Mouse (Mus musculus) G1E (cell line): ENCODE measurements around the gene Nos1ap. TPM values are rescaled to one million over a fixed set of nuclear protein-coding genes. Genes with fewer than 3 reads are reported as not detected.

Experiments
- ATAC-seq: 2 replicates; pipeline ENCODE4 v1.8.0; 2016; ENCODE audit warnings: mild to moderate bottlenecking; ENCODE audit not compliant: insufficient number of reproducible peaks, poor library complexity, low FRiP score, severe bottlenecking; ENCODE audit errors: extremely low read depth
- DNase-seq: peaks from one replicate; pipeline ENCODE4 v3.0.0; 2012; ENCODE audit warnings: low spot score
- H3K27me3 ChIP-seq: 2 replicates; pipeline ENCODE4 v1.6.1; 2012; ENCODE audit warnings: mild to moderate bottlenecking, low read length, inconsistent platforms; ENCODE audit not compliant: insufficient read depth
- H3K36me3 ChIP-seq: replicated peaks from 2 replicates; pipeline ENCODE3; 2012; ENCODE audit warnings: mild to moderate bottlenecking, inconsistent platforms
- H3K4me1 ChIP-seq: 2 replicates; pipeline ENCODE4 v1.6.1; 2012; ENCODE audit warnings: low read depth, low read length, inconsistent platforms, mixed read lengths; ENCODE audit not compliant: insufficient read depth
- H3K4me3 ChIP-seq: 2 replicates; pipeline ENCODE4 v1.5.1; 2012; ENCODE audit warnings: low read depth, mild to moderate bottlenecking, inconsistent platforms, low read length, moderate library complexity, mixed read lengths
- H3K9me3 ChIP-seq: replicated peaks from 2 replicates; pipeline ENCODE4 v1.6.1; 2012; ENCODE audit warnings: inconsistent platforms
- CTCF ChIP-seq: IDR thresholded peaks from 2 replicates; pipeline ENCODE4 v1.5.1; 2012; ENCODE audit warnings: low read depth, low read length, inconsistent platforms, mixed read lengths
- GATA1 ChIP-seq: IDR thresholded peaks from 2 replicates; pipeline ENCODE4 v1.6.1; 2012; ENCODE audit warnings: borderline replicate concordance, low read length, inconsistent platforms, mixed read lengths
- GATA2 ChIP-seq: IDR thresholded peaks from 2 replicates; pipeline ENCODE4 v1.6.1; 2012; ENCODE audit warnings: low read depth, low read length, inconsistent platforms, borderline replicate concordance
- POLR2AphosphoS5 ChIP-seq: IDR thresholded peaks from 2 replicates; pipeline ENCODE4 v1.6.1; 2012; ENCODE audit warnings: low read depth, low read length, inconsistent platforms; ENCODE audit not compliant: insufficient replicate concordance
- TAL1 ChIP-seq: conservative IDR thresholded peaks from 2 replicates; pipeline ENCODE4 v1.6.1; 2012; ENCODE audit warnings: low read depth, low read length, inconsistent platforms, mixed read lengths
- polyA plus RNA-seq: library from polyadenylated mRNA; stranded (reverse); fragments of >175 nt; gene quantifications from 2 replicates; pipeline ENCODE4 v1.2.3, GENCODE M21; 2012
- total RNA-seq, 2 experiments: library from RNA; stranded (forward) in 1 of 2; stranded (reverse) in 1 of 2; fragments of 200-1000 nt in 1 of 2; fragments of >200 nt in 1 of 2; fragmentation: Nextera tagmentation in 1 of 2; gene quantifications; 2 replicates each; pipeline ENCODE4 v1.2.3; 2014 to 2017

The Nos1ap gene
- total and polyA plus RNA-seq, 3 experiments: 1.6 to 18.2 (median 6.1) TPM

GRCm38 (mm10) chr1:170416206-170416605 is 173.5 kb downstream of the Nos1ap start:
- ATAC-seq: no peak
- TF ChIP-seq POLR2AphosphoS5: no peak
- no peak for TF ChIP-seq CTCF
- no peak for TF ChIP-seq GATA2
- TF ChIP-seq TAL1: no peak
- TF ChIP-seq GATA1: no peak
- no peaks in the 10 kb centered on the region for H3K36me3 ChIP-seq
- no peak for DNase-seq
- no peaks in the 10 kb centered on the region for H3K9me3 ChIP-seq
- H3K27me3 ChIP-seq: peaks cover 2% of the 10 kb centered on the region; the same call in 1 of the 2 replicates
- H3K4me3 ChIP-seq: no peak overlapping the region
- no peaks in the 10 kb centered on the region for H3K4me1 ChIP-seq

GRCm38 (mm10) chr1:170415395-170415794 is 174.3 kb downstream of the Nos1ap start:
- ATAC-seq (no peak), DNase-seq (no peak)
- H3K27me3 ChIP-seq: peaks cover 2% of the 10 kb centered on the region; the same call in 1 of the 2 replicates
- H3K4me1 ChIP-seq: no peaks in the 10 kb centered on the region
- H3K9me3 ChIP-seq: no peaks in the 10 kb centered on the region
- no peaks in the 10 kb centered on the region for H3K36me3 ChIP-seq
- H3K4me3 ChIP-seq: no peak overlapping the region
- TF ChIP-seq GATA2 (no peak), GATA1 (no peak), TAL1 (no peak), POLR2AphosphoS5 (no peak), CTCF (no peak)

GRCm38 (mm10) chr1:170410402-170411191 is 179.1 kb downstream of the Nos1ap start:
- TF ChIP-seq GATA2: no peak
- no peak for TF ChIP-seq TAL1
- TF ChIP-seq GATA1: no peak
- ATAC-seq: no peak
- no peaks in the 10 kb centered on the region for H3K9me3 ChIP-seq
- H3K4me3 ChIP-seq: no peak overlapping the region
- no peaks in the 10 kb centered on the region for H3K36me3 ChIP-seq
- no peak for DNase-seq
- H3K4me1 ChIP-seq: no peaks in the 10 kb centered on the region; the same call in 1 of the 2 replicates
- H3K27me3 ChIP-seq: peaks cover 2% of the 10 kb centered on the region

GRCm38 (mm10) chr1:170409091-170409490 is 180.6 kb downstream of the Nos1ap start:
- Histone ChIP-seq H3K9me3 (no peaks in the 10 kb centered on the region), H3K4me1 (peaks cover 4% of the 10 kb centered on the region), H3K36me3 (no peaks in the 10 kb centered on the region), H3K27me3 (peaks cover 2% of the 10 kb centered on the region; the same call in 1 of the 2 replicates), H3K4me3 (no peak overlapping the region)
- no peak for TF ChIP-seq GATA2
- no peak for TF ChIP-seq TAL1
- TF ChIP-seq POLR2AphosphoS5: no peak
- TF ChIP-seq CTCF: no peak
- no peak for TF ChIP-seq GATA1
- ATAC-seq: no peak
- DNase-seq: no peak

- Histone ChIP-seq H3K36me3 (no peaks in the 10 kb centered on the region), H3K27me3 (peaks cover 2% of the 10 kb centered on the region; the same call in 1 of the 2 replicates), H3K4me1 (peaks cover 4% of the 10 kb centered on the region), H3K4me3 (no peak overlapping the region), H3K9me3 (no peaks in the 10 kb centered on the region)
- TF ChIP-seq CTCF (no peak), GATA2 (no peak), POLR2AphosphoS5 (no peak), TAL1 (no peak), GATA1 (no peak)
- no peak for ATAC-seq
- no peak for DNase-seq
Measured at GRCm38 (mm10) chr1:170406921-170407320, 182.7 kb downstream of the Nos1ap start.

GRCm38 (mm10) chr1:170405152-170405551 is 184.5 kb downstream of the Nos1ap start:
- peak; percentile 8; the same call in 1 of the 2 replicates for ATAC-seq
- Histone ChIP-seq H3K27me3 (peaks cover 2% of the 10 kb centered on the region; the same call in 1 of the 2 replicates), H3K36me3 (no peaks in the 10 kb centered on the region), H3K4me1 (peaks cover 4% of the 10 kb centered on the region), H3K9me3 (no peaks in the 10 kb centered on the region), H3K4me3 (no peak overlapping the region)
- DNase-seq: no peak
- no peak for TF ChIP-seq CTCF
- TF ChIP-seq POLR2AphosphoS5: no peak
- TF ChIP-seq GATA2: no peak
- no peak for TF ChIP-seq TAL1
- TF ChIP-seq GATA1: no peak

- H3K4me3 ChIP-seq: no peak overlapping the region
- no peak for ATAC-seq
- H3K9me3 ChIP-seq: no peaks in the 10 kb centered on the region
- no peaks in the 10 kb centered on the region for H3K36me3 ChIP-seq
- no peak for TF ChIP-seq POLR2AphosphoS5
- TF ChIP-seq GATA1: no peak
- no peak for TF ChIP-seq TAL1
- no peak for TF ChIP-seq CTCF
- no peak for TF ChIP-seq GATA2
- H3K27me3 ChIP-seq: peaks cover 2% of the 10 kb centered on the region; the same call in 1 of the 2 replicates
- no peak for DNase-seq
- peaks cover 4% of the 10 kb centered on the region for H3K4me1 ChIP-seq
Measured at GRCm38 (mm10) chr1:170402682-170403081, 187.0 kb downstream of the Nos1ap start.
